ENCODE assay signal across 11 mouse cellular contexts in genomic region chr8:124163258-124163657, GRCm38 (mm10).
"Had no signal": no experiment of that assay in that cellular context is flagged by ENCODE, and none has a peak within 500 bp of the region (broad histone marks: within the 10 kb centered on the region; RNA-seq: fewer than 3 reads in every experiment).

No protein-coding gene starts in this region.

- DNase-seq: left cerebral cortex, postnatal 4 days; liver; liver, embryonic 13.5 days; liver, postnatal 0 days; lung, adult 18-20 months; lung, adult 2 months; lung, embryonic 14.5 days; lung, postnatal 10 days; lung, postnatal 14 days; lung, postnatal 36 days; midbrain, embryonic 14.5 days had no signal
